Mouse (Mus musculus) embryonic facial prominence, embryonic 15.5 days (tissue): ENCODE results near the gene Apoc1. TPM values are rescaled to one million over a fixed set of nuclear protein-coding genes. Genes with fewer than 3 reads are reported as not detected.
A peak's percentile ranks its signal among the peaks of the same experiment; 100 is the strongest.

Experiments
- ATAC-seq: fragments of 200-750 bp; cut with Nextera tagmentation; 2 replicates; pipeline ENCODE4 v1.8.0; 2017; ENCODE audit warnings: low read depth, moderate TSS enrichment; ENCODE audit not compliant: insufficient number of reproducible peaks, low FRiP score, low TSS enrichment
- H3K27ac ChIP-seq: fragments of 300-500 bp; sonication (generic); replicated peaks from 2 replicates; pipeline ENCODE4 v1.5.1; 2015; ENCODE audit warnings: mild to moderate bottlenecking, inconsistent platforms
- H3K27me3 ChIP-seq: fragments of 300-500 bp; sonication (generic); 2 replicates; pipeline ENCODE4 v1.6.1; 2015; ENCODE audit warnings: inconsistent platforms
- H3K36me3 ChIP-seq: fragments of 300-500 bp; sonication (generic); 2 replicates; pipeline ENCODE4 v1.6.1; 2015; ENCODE audit warnings: mild to moderate bottlenecking, inconsistent platforms
- H3K4me1 ChIP-seq: fragments of 300-500 bp; sonication (generic); 2 replicates; pipeline ENCODE4 v1.6.1; 2015; ENCODE audit warnings: inconsistent platforms
- H3K4me2 ChIP-seq: fragments of 300-500 bp; sonication (generic); replicated peaks from 2 replicates; pipeline ENCODE4 v1.6.1; 2015; ENCODE audit warnings: mild to moderate bottlenecking, inconsistent platforms
- H3K4me3 ChIP-seq: fragments of 300-500 bp; sonication (generic); replicated peaks from 2 replicates; pipeline ENCODE4 v1.5.1; 2015; ENCODE audit warnings: mild to moderate bottlenecking, inconsistent platforms
- H3K9ac ChIP-seq: fragments of 300-500 bp; sonication (generic); 2 replicates; pipeline ENCODE4 v1.6.1; 2015; ENCODE audit warnings: inconsistent platforms
- H3K9me3 ChIP-seq: fragments of 300-500 bp; sonication (generic); replicated peaks from 2 replicates; pipeline ENCODE4 v1.6.1; 2016; ENCODE audit warnings: inconsistent platforms
- WGBS: fragments of 180-500 bp; shearing (Covaris S2); methylation state at CpG from one replicate; pipeline ENCODE4 v1.1.7; 2015; 5-methylcytosine and 5-hydroxymethylcytosine counted together
- polyA plus RNA-seq: library from polyadenylated mRNA; unstranded; fragments of >200 nt; fragmentation: Nextera tagmentation; extraction: Ambion mirVana; gene quantifications from 2 replicates; pipeline ENCODE4 v1.2.1, GENCODE M21; 2015

Gene Apoc1
- polyA plus RNA-seq, 1 experiment from 2014 or later = 38.9 TPM

- H3K27me3 ChIP-seq = no peaks in the 10 kb centered on the region
- peaks cover 13% of the 10 kb centered on the region for H3K4me1 ChIP-seq
- ATAC-seq = no peak
- H3K36me3 ChIP-seq = peaks cover 60% of the 10 kb centered on the region
- 90% methylated on average over 4 of the region's 4 CpGs for WGBS
- H3K9ac ChIP-seq = no peak overlapping the region
- no peaks in the 10 kb centered on the region for H3K9me3 ChIP-seq
- H3K4me3 ChIP-seq = no peak overlapping the region
- H3K27ac ChIP-seq = no peak overlapping the region
- H3K4me2 ChIP-seq = no peak overlapping the region
These were observed 12.0 kb upstream of the Apoc1 start for GRCm38 (mm10) chr7:19704475-19704874.

GRCm38 (mm10) chr7:19702859-19703555 lies 10.5 kb upstream of the Apoc1 start:
- no peak for ATAC-seq
- Histone ChIP-seq H3K27me3 (no peaks in the 10 kb centered on the region), H3K36me3 (peaks cover 48% of the 10 kb centered on the region), H3K9ac (no peak overlapping the region), H3K4me2 (no peak overlapping the region), H3K4me3 (no peak overlapping the region), H3K9me3 (no peaks in the 10 kb centered on the region), H3K27ac (no peak overlapping the region), H3K4me1 (peaks cover 28% of the 10 kb centered on the region)
- WGBS = 89% methylated on average over 16 of the region's 16 CpGs

GRCm38 (mm10) chr7:19701069-19701761 lies 8.8 kb upstream of the Apoc1 start:
- no peak overlapping the region for H3K9ac ChIP-seq
- H3K27ac ChIP-seq = peak overlapping the region; percentile 69
- no peak overlapping the region for H3K4me3 ChIP-seq
- 31% methylated on average over 21 of the region's 22 CpGs for WGBS
- peaks cover 39% of the 10 kb centered on the region for H3K36me3 ChIP-seq
- H3K9me3 ChIP-seq = no peaks in the 10 kb centered on the region
- peaks cover 29% of the 10 kb centered on the region for H3K4me1 ChIP-seq
- no peaks in the 10 kb centered on the region for H3K27me3 ChIP-seq
- ATAC-seq = no peak
- H3K4me2 ChIP-seq = no peak overlapping the region; the same call in 1 of the 2 replicates

- WGBS = 53% methylated on average over 12 of the region's 12 CpGs
- no peak for ATAC-seq
- H3K4me1 ChIP-seq = peaks cover 29% of the 10 kb centered on the region
- H3K9ac ChIP-seq = no peak overlapping the region
- H3K27me3 ChIP-seq = no peaks in the 10 kb centered on the region
- H3K9me3 ChIP-seq = no peaks in the 10 kb centered on the region
- H3K27ac ChIP-seq = peak overlapping the region; percentile 66; the same call in 1 of the 2 replicates
- H3K4me3 ChIP-seq = no peak overlapping the region
- peaks cover 40% of the 10 kb centered on the region for H3K36me3 ChIP-seq
- H3K4me2 ChIP-seq = no peak overlapping the region; the same call in 1 of the 2 replicates
These were observed 8.0 kb upstream of the Apoc1 start for GRCm38 (mm10) chr7:19700299-19701068.

- H3K27ac ChIP-seq = no peak overlapping the region
These were observed 7.3 kb upstream of the Apoc1 start for GRCm38 (mm10) chr7:19699827-19700148.

GRCm38 (mm10) chr7:19698907-19699826 lies 6.7 kb upstream of the Apoc1 start, which contains the start of gene Apoe:
Gene Apoe, minus strand, starts transcription at chr7:19699188.
- peak within 1 kb of the TSS; percentile 80 for H3K4me2 ChIP-seq
- H3K36me3 ChIP-seq = peaks cover 31% of the 10 kb centered on the region
- H3K27me3 ChIP-seq = no peaks in the 10 kb centered on the region
- H3K4me1 ChIP-seq = peaks cover 34% of the 10 kb centered on the region
- ATAC-seq = peak; percentile 48
- H3K9ac ChIP-seq = peak within 1 kb of the TSS; percentile 21
- under 1% methylated on average over 20 of the region's 20 CpGs for WGBS
- peak within 1 kb of the TSS; percentile 36 for H3K27ac ChIP-seq
- peak within 1 kb of the TSS; percentile 41 for H3K4me3 ChIP-seq
- H3K9me3 ChIP-seq = no peaks in the 10 kb centered on the region

More at GRCm38 (mm10) chr7:19699827-19700148, 7.3 kb upstream of the Apoc1 start:
- no peak for ATAC-seq
- WGBS = 76% methylated on average over 4 of the region's 4 CpGs
- no peaks in the 10 kb centered on the region for H3K27me3 ChIP-seq
- H3K4me2 ChIP-seq = no peak overlapping the region
- H3K9ac ChIP-seq = no peak overlapping the region
- no peak overlapping the region for H3K4me3 ChIP-seq
- peaks cover 37% of the 10 kb centered on the region for H3K36me3 ChIP-seq
- H3K9me3 ChIP-seq = no peaks in the 10 kb centered on the region
- H3K4me1 ChIP-seq = peaks cover 31% of the 10 kb centered on the region

GRCm38 (mm10) chr7:19697949-19698906 lies 5.8 kb upstream of the Apoc1 start:
- H3K4me3 ChIP-seq = peak overlapping the region; percentile 41
- H3K4me1 ChIP-seq = peaks cover 36% of the 10 kb centered on the region
- H3K4me2 ChIP-seq = peak overlapping the region; percentile 80
- no peak for ATAC-seq
- H3K9me3 ChIP-seq = no peaks in the 10 kb centered on the region
- peak overlapping the region; percentile 36; the same call in 1 of the 2 replicates for H3K27ac ChIP-seq
- H3K36me3 ChIP-seq = peaks cover 24% of the 10 kb centered on the region
- WGBS = 2% methylated on average over 28 of the region's 28 CpGs
- peak overlapping the region; percentile 21; the same call in 1 of the 2 replicates for H3K9ac ChIP-seq
- H3K27me3 ChIP-seq = no peaks in the 10 kb centered on the region

- Histone ChIP-seq H3K9me3 (no peaks in the 10 kb centered on the region), H3K27ac (no peak overlapping the region), H3K4me1 (peaks cover 43% of the 10 kb centered on the region), H3K36me3 (peaks cover 11% of the 10 kb centered on the region), H3K27me3 (no peaks in the 10 kb centered on the region), H3K4me2 (no peak overlapping the region), H3K4me3 (no peak overlapping the region), H3K9ac (no peak overlapping the region)
- ATAC-seq = no peak
- 89% methylated on average over 34 of the region's 34 CpGs for WGBS
These were observed 3.9 kb upstream of the Apoc1 start for GRCm38 (mm10) chr7:19696336-19696873.

GRCm38 (mm10) chr7:19695881-19696280 lies 3.4 kb upstream of the Apoc1 start:
- Histone ChIP-seq H3K4me1 (peaks cover 38% of the 10 kb centered on the region), H3K4me3 (no peak overlapping the region), H3K9ac (no peak overlapping the region), H3K4me2 (no peak overlapping the region), H3K27ac (no peak overlapping the region), H3K36me3 (peaks cover 9% of the 10 kb centered on the region), H3K9me3 (no peaks in the 10 kb centered on the region), H3K27me3 (no peaks in the 10 kb centered on the region)
- WGBS = 81% methylated on average over 6 of the region's 6 CpGs
- ATAC-seq = no peak
